Mouse (Mus musculus): Measurements from ENCODE around the gene Arid5b. TPM values are rescaled to one million over a fixed set of nuclear protein-coding genes. Genes with fewer than 3 reads are reported as not detected.

Gene Arid5b
- polyA plus RNA-seq, 1 experiment from 2014 or later, result 20.3 TPM

GRCm38 (mm10) chr10:68231385-68232182, 47.0 kb downstream of the Arid5b start:
- no peak overlapping the region for H3K27ac ChIP-seq
- peaks cover 79% of the 10 kb centered on the region; the same call in 1 of the 2 replicates for H3K79me2 ChIP-seq (ENCODE audit: inconsistent target)
- peaks cover 76% of the 10 kb centered on the region for H3K36me3 ChIP-seq (ENCODE audit: inconsistent target)
- no peak overlapping the region for H3K4me3 ChIP-seq (ENCODE audit: inconsistent target)
- 86% methylated on average over 18 of the region's 18 CpGs for WGBS (ENCODE audit: missing documents)

GRCm38 (mm10) chr10:68230653-68231384, 47.7 kb downstream of the Arid5b start:
- Histone ChIP-seq H3K4me3 (ENCODE audit: inconsistent target) (no peak overlapping the region), H3K79me2 (ENCODE audit: inconsistent target) (peaks cover 71% of the 10 kb centered on the region; the same call in 1 of the 2 replicates), H3K27ac (no peak overlapping the region), H3K36me3 (ENCODE audit: inconsistent target) (peaks cover 71% of the 10 kb centered on the region)
- 92% methylated on average over 12 of the region's 13 CpGs for WGBS (ENCODE audit: missing documents)

DNA sequence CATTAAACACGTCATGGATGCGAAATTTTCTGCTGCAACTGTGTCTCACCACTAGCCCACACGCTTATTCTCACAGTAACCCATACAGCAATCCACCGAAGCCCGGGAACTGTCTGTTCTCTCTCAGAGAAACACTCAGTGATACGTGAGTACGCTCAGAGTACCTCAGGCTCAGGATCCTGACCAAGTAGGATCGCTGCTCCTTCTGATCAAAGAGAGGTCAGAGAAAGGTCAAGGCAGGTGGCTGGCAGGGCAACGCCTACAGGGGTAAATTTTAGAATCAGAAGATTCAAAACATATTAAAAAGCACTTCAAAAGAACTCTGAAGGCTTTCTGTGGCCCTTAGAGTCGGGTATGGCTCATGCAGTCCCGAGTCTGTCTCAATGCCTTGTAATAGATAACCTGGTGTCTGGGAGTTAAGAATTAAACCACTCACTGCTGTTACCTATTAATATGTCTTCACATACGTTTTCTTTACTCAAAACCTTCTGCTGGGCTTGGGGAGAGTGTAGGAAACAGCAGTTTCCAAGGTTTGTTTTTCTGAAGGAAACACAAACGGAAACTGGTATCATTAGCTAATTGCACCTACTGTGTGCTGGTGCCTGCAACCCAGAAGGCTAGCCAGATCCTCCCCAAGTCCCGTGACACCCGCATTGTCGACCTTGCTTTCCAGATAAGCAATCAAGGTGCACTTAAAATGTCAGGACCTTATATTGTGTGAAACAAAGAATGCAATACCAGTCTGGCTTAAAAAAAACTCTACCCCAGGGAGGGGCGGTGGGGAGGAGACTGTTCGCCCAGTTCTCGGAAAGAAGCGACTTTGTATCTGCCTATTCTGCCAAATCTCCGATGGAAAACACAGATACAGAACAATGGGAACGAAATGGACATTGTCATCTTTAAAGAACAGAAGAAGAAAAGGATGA, 48.6 kb downstream of the Arid5b start:
- 92% methylated on average over 22 of the region's 22 CpGs for whole genome bisulfite sequencing (ENCODE audit: missing documents)
- Histone ChIP-seq H3K79me2 (ENCODE audit: inconsistent target) (peaks cover 62% of the 10 kb centered on the region; the same call in 1 of the 2 replicates), H3K27ac (no peak overlapping the region), H3K36me3 (ENCODE audit: inconsistent target) (peaks cover 63% of the 10 kb centered on the region), H3K4me3 (ENCODE audit: inconsistent target) (no peak overlapping the region)

DNA sequence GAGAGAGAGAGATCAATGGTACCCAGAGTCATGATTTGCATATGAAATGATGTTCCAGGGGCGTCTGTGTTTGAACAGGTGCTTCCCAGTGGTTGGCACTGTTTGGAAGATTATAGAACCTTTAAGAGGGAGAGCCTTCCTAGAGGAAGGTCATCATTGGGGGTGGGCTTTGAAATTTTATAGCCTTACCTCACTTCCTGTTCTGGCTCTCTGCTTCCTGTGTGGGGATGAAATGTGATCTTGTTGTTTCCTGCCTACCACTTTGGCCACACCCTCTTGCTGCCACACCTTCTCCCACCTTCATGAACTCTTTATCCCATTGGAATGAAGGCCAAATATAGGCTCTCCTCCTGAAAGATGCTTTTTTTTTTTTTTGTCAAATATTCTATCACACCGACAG, 55.9 kb downstream of the Arid5b start:
- Histone ChIP-seq H3K27ac (no peak overlapping the region), H3K4me3 (ENCODE audit: inconsistent target) (no peak overlapping the region), H3K36me3 (ENCODE audit: inconsistent target) (peaks cover 51% of the 10 kb centered on the region), H3K79me2 (ENCODE audit: inconsistent target) (peaks cover 9% of the 10 kb centered on the region; the same call in 1 of the 2 replicates)
- 95% methylated on average over 2 of the region's 2 CpGs for WGBS (ENCODE audit: missing documents)

GRCm38 (mm10) chr10:68222012-68222411, 56.5 kb downstream of the Arid5b start:
- 33% methylated on average over 3 of the region's 3 CpGs for WGBS (ENCODE audit: missing documents)

DNA sequence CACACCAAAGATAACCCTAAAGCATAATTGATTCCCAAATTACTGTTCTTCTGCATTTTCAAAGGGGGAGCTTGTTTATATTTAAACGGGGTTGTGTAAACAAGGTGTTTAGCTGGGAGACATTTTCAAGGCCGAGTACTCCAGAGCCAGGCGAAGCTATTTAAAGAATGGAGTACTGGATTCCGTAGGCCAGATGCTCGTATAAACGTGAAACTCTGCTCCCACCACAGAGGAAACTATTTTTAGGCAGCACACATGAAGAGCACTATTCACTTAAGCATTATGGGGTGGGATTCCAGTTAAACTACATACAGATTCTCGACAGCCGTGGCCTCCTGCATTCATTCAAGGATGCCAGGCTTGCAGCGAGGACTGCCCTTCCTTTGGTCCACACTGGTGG, 59.2 kb downstream of the Arid5b start:
- Histone ChIP-seq H3K36me3 (ENCODE audit: inconsistent target) (peaks cover 62% of the 10 kb centered on the region), H3K27ac (no peak overlapping the region), H3K79me2 (ENCODE audit: inconsistent target) (peaks cover 22% of the 10 kb centered on the region; the same call in 1 of the 2 replicates), H3K4me3 (ENCODE audit: inconsistent target) (no peak overlapping the region)
- 92% methylated on average over 9 of the region's 9 CpGs for WGBS (ENCODE audit: missing documents)

More at GRCm38 (mm10) chr10:68222012-68222411, 56.5 kb downstream of the Arid5b start:
- Histone ChIP-seq H3K4me3 (ENCODE audit: inconsistent target) (no peak overlapping the region), H3K79me2 (ENCODE audit: inconsistent target) (peaks cover 15% of the 10 kb centered on the region; the same call in 1 of the 2 replicates), H3K27ac (peak overlapping the region; percentile 46), H3K36me3 (ENCODE audit: inconsistent target) (peaks cover 52% of the 10 kb centered on the region)

- no peak overlapping the region for H3K4me3 ChIP-seq (ENCODE audit: inconsistent target)
- WGBS (ENCODE audit: missing documents), result 92% methylated on average over 4 of the region's 4 CpGs
- H3K36me3 ChIP-seq (ENCODE audit: inconsistent target), result peaks cover 61% of the 10 kb centered on the region
- H3K79me2 ChIP-seq (ENCODE audit: inconsistent target), result peaks cover 25% of the 10 kb centered on the region; the same call in 1 of the 2 replicates
- H3K27ac ChIP-seq, result no peak overlapping the region
Observed at GRCm38 (mm10) chr10:68218678-68219077, 59.9 kb downstream of the Arid5b start.

DNA sequence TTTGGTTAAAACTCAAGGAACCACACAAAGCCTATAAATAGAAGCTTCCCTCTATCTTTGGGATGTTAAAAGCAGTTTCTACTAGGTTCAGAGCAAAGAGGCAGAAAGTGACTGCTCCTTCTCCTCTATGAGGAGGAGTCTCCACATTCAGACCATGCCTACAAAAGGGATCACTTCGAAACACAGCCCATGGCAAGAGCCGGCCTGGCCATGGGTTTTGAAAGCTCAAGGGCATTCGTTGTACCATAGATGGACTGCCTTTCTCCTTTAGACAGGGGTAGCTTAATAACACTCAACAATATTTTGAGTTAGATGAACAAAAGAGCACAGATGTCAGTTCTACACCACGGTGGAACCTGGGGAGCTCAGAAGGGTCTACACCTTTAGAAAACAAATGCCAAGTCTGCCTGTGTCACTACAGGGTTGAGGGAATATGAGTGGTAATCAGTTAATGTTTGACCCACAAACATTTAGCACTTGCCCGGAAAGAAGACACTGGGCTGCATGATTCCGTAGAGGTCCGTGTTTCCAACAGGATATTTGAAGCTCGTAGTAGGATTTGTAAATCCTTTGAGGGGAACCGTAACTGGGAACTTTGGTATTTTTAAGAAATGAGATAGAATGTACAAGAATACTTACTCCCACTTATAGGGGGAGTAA, 63.6 kb downstream of the Arid5b start:
- WGBS (ENCODE audit: missing documents), result 96% methylated on average over 9 of the region's 9 CpGs
- no peak overlapping the region for H3K27ac ChIP-seq
- peaks cover 46% of the 10 kb centered on the region; the same call in 1 of the 2 replicates for H3K79me2 ChIP-seq (ENCODE audit: inconsistent target)
- peaks cover 40% of the 10 kb centered on the region for H3K36me3 ChIP-seq (ENCODE audit: inconsistent target)
- H3K4me3 ChIP-seq (ENCODE audit: inconsistent target), result no peak overlapping the region

DNA sequence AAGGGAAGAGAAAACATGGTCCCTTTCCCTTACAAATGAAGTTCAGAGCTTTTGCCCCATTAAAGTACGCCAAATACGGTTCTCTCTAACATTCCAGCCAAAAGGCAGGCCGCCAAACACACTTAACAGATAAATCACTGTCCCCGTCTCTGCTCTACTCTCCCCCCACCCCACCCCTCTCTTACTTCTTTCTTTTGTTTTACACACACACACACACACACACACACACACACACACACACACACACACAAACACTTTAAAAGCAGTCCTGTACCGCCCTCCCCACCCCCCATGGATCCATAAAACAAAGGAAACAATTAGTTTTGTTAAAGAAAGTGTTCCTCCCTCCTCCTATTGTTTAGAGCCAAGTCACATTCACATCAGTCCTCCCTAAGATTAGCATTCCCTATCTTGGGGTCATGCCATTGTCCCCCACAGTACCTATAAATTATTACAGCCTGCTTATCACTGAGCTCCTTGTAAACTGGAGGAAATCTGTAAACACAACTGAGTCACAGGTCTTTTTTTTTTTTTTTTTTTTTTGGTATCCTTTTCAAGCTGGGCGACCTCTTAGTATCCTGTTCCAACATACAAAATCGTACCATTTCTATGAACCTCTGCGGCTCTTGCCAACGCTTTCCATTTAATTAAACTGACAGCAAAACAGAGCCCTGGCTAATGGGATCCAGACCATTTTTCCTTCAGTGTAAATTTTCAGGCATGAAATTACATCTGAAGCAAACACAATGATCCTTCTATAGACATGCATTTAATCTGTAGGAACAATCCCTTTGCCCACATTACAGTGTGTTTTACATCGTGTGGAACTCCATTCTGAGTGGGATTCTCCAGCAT, 66.3 kb downstream of the Arid5b start:
- 97% methylated on average over 9 of the region's 10 CpGs for WGBS (ENCODE audit: missing documents)
- peaks cover 18% of the 10 kb centered on the region for H3K36me3 ChIP-seq (ENCODE audit: inconsistent target)
- no peak overlapping the region for H3K4me3 ChIP-seq (ENCODE audit: inconsistent target)
- no peak overlapping the region for H3K27ac ChIP-seq
- H3K79me2 ChIP-seq (ENCODE audit: inconsistent target), result peaks cover 41% of the 10 kb centered on the region; the same call in 1 of the 2 replicates

- Histone ChIP-seq H3K36me3 (ENCODE audit: inconsistent target) (peaks cover 16% of the 10 kb centered on the region), H3K79me2 (ENCODE audit: inconsistent target) (peaks cover 41% of the 10 kb centered on the region; the same call in 1 of the 2 replicates), H3K4me3 (ENCODE audit: inconsistent target) (no peak overlapping the region), H3K27ac (no peak overlapping the region)
- WGBS (ENCODE audit: missing documents), result 100% methylated on average over 1 of the region's 2 CpGs
Observed at GRCm38 (mm10) chr10:68211514-68211913, 67.0 kb downstream of the Arid5b start.

- Histone ChIP-seq H3K79me2 (ENCODE audit: inconsistent target) (peaks cover 49% of the 10 kb centered on the region; the same call in 1 of the 2 replicates), H3K36me3 (ENCODE audit: inconsistent target) (peaks cover 9% of the 10 kb centered on the region; the same call in 1 of the 2 replicates), H3K27ac (no peak overlapping the region), H3K4me3 (ENCODE audit: inconsistent target) (no peak overlapping the region)
- WGBS (ENCODE audit: missing documents), result 91% methylated on average over 12 of the region's 12 CpGs
Observed at GRCm38 (mm10) chr10:68210025-68210642, 68.4 kb downstream of the Arid5b start.

DNA sequence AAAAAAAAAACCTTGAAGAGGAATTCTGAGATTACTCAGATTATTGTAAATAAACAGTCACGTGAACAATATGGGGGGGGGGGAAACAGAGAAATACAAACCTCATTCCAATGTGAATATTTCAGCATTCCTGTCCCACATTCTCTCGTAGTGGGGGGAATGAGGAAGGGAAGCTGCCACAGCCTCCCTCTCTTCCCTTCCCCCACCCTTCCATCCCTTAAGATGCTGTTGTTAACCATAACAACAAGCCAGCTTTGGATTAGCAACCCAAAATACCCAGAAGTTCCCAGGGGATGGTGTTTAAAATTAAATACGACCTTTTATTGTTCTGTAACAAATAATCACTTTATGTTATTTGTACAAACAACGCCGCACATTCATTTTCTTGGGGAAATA, 69.9 kb downstream of the Arid5b start:
- H3K79me2 ChIP-seq (ENCODE audit: inconsistent target), result peaks cover 46% of the 10 kb centered on the region; the same call in 1 of the 2 replicates
- H3K4me3 ChIP-seq (ENCODE audit: inconsistent target), result no peak overlapping the region
- 93% methylated on average over 5 of the region's 5 CpGs for WGBS (ENCODE audit: missing documents)
- H3K36me3 ChIP-seq (ENCODE audit: inconsistent target), result peaks cover 9% of the 10 kb centered on the region; the same call in 1 of the 2 replicates
- H3K27ac ChIP-seq, result no peak overlapping the region

Measured in macrophage (primary cell).